Mouse (Mus musculus) intestine, embryonic 15.5 days (tissue): ENCODE results near the gene Fsd1. TPM values are rescaled to one million over a fixed set of nuclear protein-coding genes. Genes with fewer than 3 reads are reported as not detected.
"Not testable (repeated sequence)": the region's sequence is repeated elsewhere in the genome, so short reads cannot be mapped to it uniquely, and the experiment has no call there.

ENCODE experiments used
- ATAC-seq: fragments of 200-750 bp; cut with Nextera tagmentation; 2 replicates; pipeline ENCODE4 v1.8.0; 2017; ENCODE audit warnings: moderate TSS enrichment, moderate library complexity
- H3K27ac ChIP-seq: fragments of 300-500 bp; sonication (generic); 2 replicates; pipeline ENCODE4 v1.5.1; 2015; ENCODE audit warnings: mild to moderate bottlenecking, inconsistent platforms
- H3K27me3 ChIP-seq: fragments of 300-500 bp; sonication (generic); replicated peaks from 2 replicates; pipeline ENCODE4 v1.6.1; 2015; ENCODE audit warnings: inconsistent platforms
- H3K36me3 ChIP-seq: fragments of 300-500 bp; sonication (generic); 2 replicates; pipeline ENCODE4 v1.6.1; 2015; ENCODE audit warnings: inconsistent platforms
- H3K4me1 ChIP-seq: fragments of 300-500 bp; sonication (generic); replicated peaks from 2 replicates; pipeline ENCODE4 v1.6.1; 2015; ENCODE audit warnings: inconsistent platforms
- H3K4me2 ChIP-seq: fragments of 300-500 bp; sonication (generic); replicated peaks from 2 replicates; pipeline ENCODE4 v1.6.1; 2015; ENCODE audit warnings: mild to moderate bottlenecking, inconsistent platforms
- H3K4me3 ChIP-seq: fragments of 300-500 bp; sonication (generic); replicated peaks from 2 replicates; pipeline ENCODE4 v1.5.1; 2015; ENCODE audit warnings: inconsistent platforms
- H3K9ac ChIP-seq: fragments of 300-500 bp; sonication (generic); 2 replicates; pipeline ENCODE4 v1.6.1; 2015; ENCODE audit warnings: inconsistent platforms
- H3K9me3 ChIP-seq: fragments of 300-500 bp; sonication (generic); 2 replicates; pipeline ENCODE4 v1.6.1; 2016; ENCODE audit warnings: inconsistent platforms
- WGBS: fragments of 180-500 bp; shearing (Covaris S2); methylation state at CpG from one replicate; pipeline ENCODE4 v1.1.7; 2015; 5-methylcytosine and 5-hydroxymethylcytosine counted together
- polyA plus RNA-seq: library from polyadenylated mRNA; unstranded; fragments of >200 nt; fragmentation: Nextera tagmentation; extraction: Ambion mirVana; gene quantifications from 2 replicates; pipeline ENCODE4 v1.2.1, GENCODE M21; 2015

The Fsd1 gene
- 8.9 and 11.5 TPM in 2 replicates for polyA plus RNA-seq

- Histone ChIP-seq H3K9me3 (no peaks in the 10 kb centered on the region), H3K27me3 (no peaks in the 10 kb centered on the region), H3K27ac (no peak within 1 kb of the TSS), H3K4me3 (peak within 1 kb of the TSS; percentile 45), H3K4me1 (peaks cover 9% of the 10 kb centered on the region; the same call in 1 of the 2 replicates), H3K36me3 (no peaks in the 10 kb centered on the region), H3K4me2 (peak within 1 kb of the TSS; percentile 73), H3K9ac (peak within 1 kb of the TSS; percentile 33; the same call in 1 of the 2 replicates)
- 9% methylated on average over 32 of the region's 35 CpGs for WGBS
- peak; percentile 24; the same call in 1 of the 2 replicates for ATAC-seq
Measured at GRCm38 (mm10) chr17:55986030-55986961, at the start of gene Fsd1. Gene Fsd1 (plus strand): TSS chr17:55986509.

- not testable (repeated sequence) for H3K27me3 ChIP-seq, H3K4me1 ChIP-seq, H3K9me3 ChIP-seq, H3K36me3 ChIP-seq
- Histone ChIP-seq H3K27ac (peak overlapping the region; percentile 93), H3K4me2 (peak overlapping the region; percentile 84), H3K4me3 (peak overlapping the region; percentile 50), H3K9ac (peak overlapping the region; percentile 54; the same call in 1 of the 2 replicates)
- peak; percentile 34 for ATAC-seq
- WGBS = 24% methylated on average over 10 of the region's 10 CpGs
Measured at GRCm38 (mm10) chr17:55944387-55944865, 41.9 kb upstream of the Fsd1 start.

GRCm38 (mm10) chr17:55944866-55945682 lies 41.2 kb upstream of the Fsd1 start:
- Histone ChIP-seq H3K9ac (peak overlapping the region; percentile 54), H3K27ac (peak overlapping the region; percentile 93), H3K4me3 (peak overlapping the region; percentile 50), H3K4me2 (peak overlapping the region; percentile 84)
- under 1% methylated on average over 56 of the region's 56 CpGs for WGBS
- H3K4me1 ChIP-seq, H3K9me3 ChIP-seq, H3K27me3 ChIP-seq, H3K36me3 ChIP-seq: not testable (repeated sequence)
- peak; percentile 98 for ATAC-seq

GRCm38 (mm10) chr17:55945696-55946095 lies 40.6 kb upstream of the Fsd1 start:
- Histone ChIP-seq H3K36me3 (no peaks in the 10 kb centered on the region), H3K27me3 (no peaks in the 10 kb centered on the region), H3K4me2 (peak overlapping the region; percentile 84), H3K27ac (peak overlapping the region; percentile 93; the same call in 1 of the 2 replicates), H3K9me3 (no peaks in the 10 kb centered on the region), H3K4me1 (peaks cover 2% of the 10 kb centered on the region; the same call in 1 of the 2 replicates), H3K4me3 (peak overlapping the region; percentile 50), H3K9ac (peak overlapping the region; percentile 54)
- WGBS = 23% methylated on average over 5 of the region's 5 CpGs
- ATAC-seq = peak; percentile 1; the same call in 1 of the 2 replicates

GRCm38 (mm10) chr17:55948647-55949046 lies 37.7 kb upstream of the Fsd1 start:
- Histone ChIP-seq H3K9me3 (no peaks in the 10 kb centered on the region), H3K4me2 (no peak overlapping the region), H3K4me1 (peaks cover 2% of the 10 kb centered on the region; the same call in 1 of the 2 replicates), H3K4me3 (no peak overlapping the region), H3K27ac (no peak overlapping the region), H3K9ac (no peak overlapping the region), H3K27me3 (no peaks in the 10 kb centered on the region), H3K36me3 (no peaks in the 10 kb centered on the region)
- WGBS = 83% methylated on average over 4 of the region's 4 CpGs
- ATAC-seq = no peak

GRCm38 (mm10) chr17:55949400-55949799 lies 36.9 kb upstream of the Fsd1 start, which contains the start of gene Zfp119b:
Gene Zfp119b (minus strand): TSS chr17:55949500.
- Histone ChIP-seq H3K4me1 (peaks cover 2% of the 10 kb centered on the region; the same call in 1 of the 2 replicates), H3K27me3 (peaks cover 3% of the 10 kb centered on the region; the same call in 1 of the 2 replicates), H3K4me2 (no peak within 1 kb of the TSS), H3K9me3 (no peaks in the 10 kb centered on the region), H3K9ac (no peak within 1 kb of the TSS), H3K36me3 (no peaks in the 10 kb centered on the region), H3K27ac (no peak within 1 kb of the TSS), H3K4me3 (no peak within 1 kb of the TSS)
- WGBS = 90% methylated on average over 2 of the region's 2 CpGs
- no peak for ATAC-seq

- ATAC-seq = no peak
- no peaks in the 10 kb centered on the region for H3K9me3 ChIP-seq
- 74% methylated on average over 9 of the region's 9 CpGs for WGBS
Measured at GRCm38 (mm10) chr17:55950601-55951000, 35.7 kb upstream of the Fsd1 start.

GRCm38 (mm10) chr17:55952041-55952440 lies 34.3 kb upstream of the Fsd1 start:
- H3K36me3 ChIP-seq = no peaks in the 10 kb centered on the region
- no peaks in the 10 kb centered on the region for H3K9me3 ChIP-seq
- H3K27me3 ChIP-seq = peaks cover 11% of the 10 kb centered on the region; the same call in 1 of the 2 replicates
- H3K4me2 ChIP-seq = no peak overlapping the region
- H3K4me3 ChIP-seq = no peak overlapping the region
- no peak overlapping the region for H3K27ac ChIP-seq
- H3K9ac ChIP-seq = no peak overlapping the region
- no peak for ATAC-seq
- peaks cover 11% of the 10 kb centered on the region; the same call in 1 of the 2 replicates for H3K4me1 ChIP-seq

More at GRCm38 (mm10) chr17:55950601-55951000, 35.7 kb upstream of the Fsd1 start:
- no peaks in the 10 kb centered on the region for H3K36me3 ChIP-seq
- peaks cover 2% of the 10 kb centered on the region; the same call in 1 of the 2 replicates for H3K4me1 ChIP-seq
- H3K4me2 ChIP-seq = no peak overlapping the region
- H3K4me3 ChIP-seq = no peak overlapping the region
- no peak overlapping the region for H3K9ac ChIP-seq
- H3K27me3 ChIP-seq = peaks cover 11% of the 10 kb centered on the region; the same call in 1 of the 2 replicates
- H3K27ac ChIP-seq = no peak overlapping the region

- Histone ChIP-seq H3K4me1 (peaks cover 16% of the 10 kb centered on the region), H3K36me3 (no peaks in the 10 kb centered on the region), H3K9ac (no peak within 1 kb of the TSS), H3K9me3 (no peaks in the 10 kb centered on the region), H3K4me3 (no peak within 1 kb of the TSS), H3K4me2 (0 out of 2 replicates have a peak within 1 kb of the TSS, but pooled peaks have one; percentile 3), H3K27me3 (peaks cover 11% of the 10 kb centered on the region; the same call in 1 of the 2 replicates), H3K27ac (no peak within 1 kb of the TSS)
- no peak for ATAC-seq
- 62% methylated on average over 6 of the region's 6 CpGs for WGBS
Measured at GRCm38 (mm10) chr17:55952447-55953027, 33.8 kb upstream of the Fsd1 start, which contains the start of gene Ebi3. Gene Ebi3 (plus strand): TSS chr17:55952640.

- no peaks in the 10 kb centered on the region for H3K36me3 ChIP-seq
- no peak for ATAC-seq
- peaks cover 11% of the 10 kb centered on the region; the same call in 1 of the 2 replicates for H3K27me3 ChIP-seq
- H3K27ac ChIP-seq = no peak overlapping the region
- peaks cover 23% of the 10 kb centered on the region for H3K4me1 ChIP-seq
- no peak overlapping the region for H3K4me3 ChIP-seq
- H3K9me3 ChIP-seq = no peaks in the 10 kb centered on the region
- 77% methylated on average over 6 of the region's 6 CpGs for WGBS
- no peak overlapping the region for H3K9ac ChIP-seq
- no peak overlapping the region for H3K4me2 ChIP-seq
Measured at GRCm38 (mm10) chr17:55953751-55954150, 32.6 kb upstream of the Fsd1 start.

- ATAC-seq = no peak
- H3K4me1 ChIP-seq = peaks cover 23% of the 10 kb centered on the region
- WGBS = 46% methylated on average over 16 of the region's 16 CpGs
Measured at GRCm38 (mm10) chr17:55954229-55954628, 32.1 kb upstream of the Fsd1 start.

More at GRCm38 (mm10) chr17:55954229-55954628, 32.1 kb upstream of the Fsd1 start:
- H3K36me3 ChIP-seq = no peaks in the 10 kb centered on the region
- H3K9me3 ChIP-seq = no peaks in the 10 kb centered on the region
- H3K4me3 ChIP-seq = no peak overlapping the region
- no peak overlapping the region for H3K4me2 ChIP-seq
- no peak overlapping the region for H3K27ac ChIP-seq
- H3K27me3 ChIP-seq = peaks cover 11% of the 10 kb centered on the region; the same call in 1 of the 2 replicates
- no peak overlapping the region for H3K9ac ChIP-seq
